Mouse (Mus musculus) forebrain, embryonic 10.5 days (tissue): Measurements from ENCODE around the gene Krt36. TPM values are rescaled to one million over a fixed set of nuclear protein-coding genes. Genes with fewer than 3 reads are reported as not detected.

ENCODE experiments used
- DNase-seq: peaks from one replicate; pipeline ENCODE4 v3.0.0-alpha.2; 2017; ENCODE audit warnings: low spot score; ENCODE audit errors: extremely low spot score
- H3K27ac ChIP-seq: fragments of 300-500 bp; sonication (generic); 2 replicates; pipeline ENCODE4 v1.5.1; 2016; ENCODE audit warnings: mild to moderate bottlenecking
- H3K27me3 ChIP-seq: fragments of 300-500 bp; sonication (generic); 2 replicates; pipeline ENCODE4 v1.6.1; 2016; ENCODE audit warnings: mild to moderate bottlenecking; ENCODE audit not compliant: poor library complexity, severe bottlenecking
- H3K36me3 ChIP-seq: fragments of 300-500 bp; sonication (generic); replicated peaks from 2 replicates; pipeline ENCODE4 v1.6.1; 2016; ENCODE audit warnings: mild to moderate bottlenecking, moderate library complexity
- H3K4me1 ChIP-seq: fragments of 300-500 bp; sonication (generic); 2 replicates; pipeline ENCODE4 v1.6.1; 2016
- H3K4me3 ChIP-seq: fragments of 300-500 bp; sonication (generic); 2 replicates; pipeline ENCODE4 v1.5.1; 2016; ENCODE audit warnings: mild to moderate bottlenecking, moderate library complexity
- H3K9me3 ChIP-seq: fragments of 300-500 bp; sonication (generic); 2 replicates; pipeline ENCODE4 v1.6.1; 2016; ENCODE audit warnings: mild to moderate bottlenecking, moderate library complexity
- WGBS: fragments of 180-500 bp; shearing (Covaris S2); methylation state at CpG from one replicate; pipeline ENCODE4 v1.1.7; 2016; 5-methylcytosine and 5-hydroxymethylcytosine counted together
- polyA plus RNA-seq: library from polyadenylated mRNA; unstranded; fragments of >200 nt; fragmentation: Nextera tagmentation; extraction: Ambion mirVana; gene quantifications from 2 replicates; pipeline ENCODE4 v1.2.1, GENCODE M21; 2016

Krt36 gene
- polyA plus RNA-seq, 1 experiment from 2014 or later, result not detected

DNA sequence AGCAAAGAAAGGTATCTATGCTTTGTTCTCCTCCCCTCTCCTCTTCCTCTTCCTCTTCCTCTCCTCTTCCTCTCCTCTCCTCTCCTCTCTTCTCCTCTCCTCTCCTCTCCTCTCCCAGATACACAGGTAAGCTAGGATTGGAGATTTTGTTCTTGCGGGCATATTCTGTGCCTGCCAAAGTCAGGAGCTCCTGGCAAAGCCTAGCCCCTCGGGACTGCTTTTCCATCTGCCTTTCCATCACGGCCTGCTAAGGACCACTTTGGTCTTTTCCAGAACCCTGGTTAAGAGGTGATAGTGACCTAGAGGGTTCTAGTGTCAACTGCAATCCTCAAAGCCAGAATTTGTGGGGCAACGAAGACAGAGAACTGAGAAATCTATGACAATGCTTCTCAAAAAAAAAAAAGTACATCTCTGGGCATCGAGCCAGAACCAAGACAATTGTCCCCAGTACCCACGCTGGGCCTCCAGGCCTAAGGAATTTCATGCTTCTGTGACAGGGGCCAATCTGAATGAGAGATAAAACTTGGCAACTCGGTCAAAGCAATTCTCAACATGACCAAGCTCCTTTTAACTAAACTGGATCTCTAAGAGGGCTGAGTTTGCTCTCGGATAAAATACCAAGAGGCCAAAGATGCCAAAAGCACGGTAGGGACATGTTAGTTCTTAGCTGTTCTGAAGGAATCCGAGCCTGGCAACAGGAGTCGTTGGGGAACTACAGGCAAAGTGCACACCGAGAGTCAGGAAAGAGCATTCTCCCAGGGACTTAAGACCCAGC, 39.0 kb downstream of the Krt36 start:
- no peak for DNase-seq
- H3K4me1 ChIP-seq, result no peaks in the 10 kb centered on the region
- H3K27me3 ChIP-seq, result no peaks in the 10 kb centered on the region
- no peaks in the 10 kb centered on the region for H3K36me3 ChIP-seq
- 87% methylated on average over 12 of the region's 12 CpGs for WGBS
- H3K27ac ChIP-seq, result no peak overlapping the region
- H3K9me3 ChIP-seq, result no peaks in the 10 kb centered on the region
- no peak overlapping the region for H3K4me3 ChIP-seq

DNA sequence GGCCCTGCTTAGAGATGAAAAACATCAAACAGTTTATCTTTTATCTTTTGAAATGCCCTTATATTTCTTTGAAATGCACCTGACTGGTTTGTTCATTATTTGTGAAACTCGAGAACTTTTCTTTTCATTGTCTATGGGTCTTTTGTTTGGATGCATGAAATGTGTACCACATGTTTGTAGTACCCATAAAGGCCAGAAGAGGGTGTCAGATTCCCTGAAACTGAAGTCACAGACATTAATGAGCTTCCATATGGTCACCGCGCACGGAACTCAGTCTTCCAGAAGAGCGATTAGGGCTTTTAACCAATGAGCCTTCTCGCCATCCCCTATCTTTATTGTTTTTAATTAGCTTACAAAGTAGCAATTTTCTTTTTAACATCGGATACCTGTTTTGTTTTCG, 46.6 kb downstream of the Krt36 start:
- Histone ChIP-seq H3K27ac (no peak overlapping the region), H3K4me1 (no peaks in the 10 kb centered on the region), H3K36me3 (no peaks in the 10 kb centered on the region), H3K4me3 (no peak overlapping the region), H3K27me3 (no peaks in the 10 kb centered on the region), H3K9me3 (no peaks in the 10 kb centered on the region)
- DNase-seq, result no peak
- WGBS, result 67% methylated on average over 8 of the region's 8 CpGs

DNA sequence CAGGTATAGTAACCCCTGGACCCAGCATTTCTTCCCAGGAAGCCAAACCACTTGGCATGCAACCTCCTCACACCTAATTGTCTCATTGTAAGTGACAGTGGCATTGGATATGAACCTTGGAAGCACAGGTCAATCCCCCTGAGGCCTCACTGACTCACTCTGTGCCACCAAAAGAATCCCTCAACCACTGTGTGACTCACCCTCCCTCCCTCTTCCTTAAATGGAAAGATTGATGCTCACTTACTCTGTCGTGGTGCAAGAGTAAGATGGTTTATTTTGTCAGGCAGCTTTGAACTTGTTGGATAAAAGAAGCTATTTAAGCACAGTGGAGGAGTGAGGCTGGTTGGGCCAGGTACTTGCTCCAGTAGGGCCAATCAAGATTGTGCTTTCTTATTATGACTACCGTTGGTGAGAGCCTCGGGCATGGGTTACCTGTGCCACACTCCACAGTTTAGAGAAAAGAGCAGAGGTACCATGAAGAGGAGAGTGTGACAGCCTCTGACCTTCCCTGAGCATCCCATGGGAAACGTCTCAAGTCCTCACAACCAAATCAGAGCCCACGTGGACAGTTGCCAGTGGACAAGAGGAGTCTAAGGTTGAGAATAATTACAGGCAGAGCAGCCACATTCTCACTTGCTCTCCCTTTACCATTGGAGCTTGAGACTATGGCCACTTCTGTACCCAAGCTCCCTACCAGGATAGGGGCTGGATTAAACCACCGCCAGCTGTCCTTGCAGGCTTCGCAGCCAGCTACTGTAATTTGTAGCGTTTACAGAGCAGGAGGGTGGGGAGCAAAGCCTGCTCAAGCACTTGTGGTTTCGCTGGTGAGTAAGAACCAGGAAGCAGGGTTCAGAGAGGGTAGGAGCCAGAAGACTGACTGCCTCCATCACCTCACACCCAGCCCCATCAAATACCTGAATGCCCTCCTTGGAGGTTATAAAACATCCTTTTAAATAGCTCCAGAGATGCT, 49.5 kb downstream of the Krt36 start:
- no peaks in the 10 kb centered on the region for H3K36me3 ChIP-seq
- DNase-seq, result no peak
- H3K4me1 ChIP-seq, result no peaks in the 10 kb centered on the region
- H3K9me3 ChIP-seq, result no peaks in the 10 kb centered on the region
- 83% methylated on average over 9 of the region's 9 CpGs for WGBS
- no peaks in the 10 kb centered on the region for H3K27me3 ChIP-seq
- no peak overlapping the region for H3K27ac ChIP-seq
- no peak overlapping the region for H3K4me3 ChIP-seq

Other genes with a start within 250 kb of the Krt36 start
- gene Gm11568, start 247.7 kb downstream of the Krt36 start, polyA plus RNA-seq, result not detected in 2 replicates
- not detected in 2 replicates for gene Gm11559, start 241.2 kb downstream of the Krt36 start, polyA plus RNA-seq
- gene Krtap9-1, start 232.2 kb downstream of the Krt36 start, polyA plus RNA-seq, result not detected in 2 replicates
- not detected in 2 replicates for gene Gm11567, start 226.4 kb downstream of the Krt36 start, polyA plus RNA-seq
- not detected in 2 replicates for gene Krtap31-1, start 197.7 kb downstream of the Krt36 start, polyA plus RNA-seq
- gene Gm11565, start 190.9 kb downstream of the Krt36 start, polyA plus RNA-seq, result not detected in 2 replicates
- not detected in 2 replicates for gene Krtap31-2, start 169.3 kb downstream of the Krt36 start, polyA plus RNA-seq
- not detected in 2 replicates for gene Krtap9-5, start 157.2 kb downstream of the Krt36 start, polyA plus RNA-seq
- gene Krtap29-1, start 126.6 kb downstream of the Krt36 start, polyA plus RNA-seq, result not detected in 2 replicates
- gene Krtap16-1, start 119.0 kb downstream of the Krt36 start, polyA plus RNA-seq, result not detected in 2 replicates
- not detected in 2 replicates for gene Krtap17-1, start 111.6 kb downstream of the Krt36 start, polyA plus RNA-seq
- not detected in 2 replicates for gene Krt33a, start 89.4 kb downstream of the Krt36 start, polyA plus RNA-seq
- gene Krt33b, start 75.8 kb downstream of the Krt36 start, polyA plus RNA-seq, result not detected in 2 replicates
- not detected in 2 replicates for gene Krt34, start 64.1 kb downstream of the Krt36 start, polyA plus RNA-seq
- not detected in 2 replicates for gene Krt31, start 55.1 kb downstream of the Krt36 start, polyA plus RNA-seq
- gene Krt32, start 17.4 kb downstream of the Krt36 start, polyA plus RNA-seq, result not detected in 2 replicates
- gene Krt35, start 9.4 kb downstream of the Krt36 start, polyA plus RNA-seq, result not detected in 2 replicates
- gene Krt13, start 15.9 kb upstream of the Krt36 start, polyA plus RNA-seq, result not detected in 2 replicates
- 0.55 and 0.77 TPM in 2 replicates for gene Krt15, start 30.3 kb upstream of the Krt36 start, polyA plus RNA-seq
- 5.3 and 5.4 TPM in 2 replicates for gene Krt19, start 43.0 kb upstream of the Krt36 start, polyA plus RNA-seq
- not detected in 2 replicates for gene Krt9, start 87.6 kb upstream of the Krt36 start, polyA plus RNA-seq
- 1.9 and 2.0 TPM in 2 replicates for gene Krt14, start 101.9 kb upstream of the Krt36 start, polyA plus RNA-seq
- gene Krt16, start 143.3 kb upstream of the Krt36 start, polyA plus RNA-seq, result not detected in 2 replicates
- gene Krt17, start 155.4 kb upstream of the Krt36 start, polyA plus RNA-seq, result not detected in 2 replicates
- not detected in 2 replicates for gene Krt42, start 164.2 kb upstream of the Krt36 start, polyA plus RNA-seq
- gene Eif1, start 214.3 kb upstream of the Krt36 start, polyA plus RNA-seq, result 1,690 and 1,733 TPM in 2 replicates
- not detected in 2 replicates for gene Gast, start 228.8 kb upstream of the Krt36 start, polyA plus RNA-seq